Mouse (Mus musculus): ENCODE data around the gene Coq9.

Coq9 gene

GRCm38 (mm10) chr8:94870003-94870402 lies 31.9 kb downstream of the Coq9 start:
- no peak for DNase-seq (ENCODE audit: low spot score)

GRCm38 (mm10) chr8:94870474-94871107 lies 32.5 kb downstream of the Coq9 start:
- DNase-seq (ENCODE audit: low spot score) = peak; percentile 77

- peak; percentile 73 for DNase-seq (ENCODE audit: low spot score)
Measured at GRCm38 (mm10) chr8:94871108-94871894, 33.2 kb downstream of the Coq9 start.

DNA sequence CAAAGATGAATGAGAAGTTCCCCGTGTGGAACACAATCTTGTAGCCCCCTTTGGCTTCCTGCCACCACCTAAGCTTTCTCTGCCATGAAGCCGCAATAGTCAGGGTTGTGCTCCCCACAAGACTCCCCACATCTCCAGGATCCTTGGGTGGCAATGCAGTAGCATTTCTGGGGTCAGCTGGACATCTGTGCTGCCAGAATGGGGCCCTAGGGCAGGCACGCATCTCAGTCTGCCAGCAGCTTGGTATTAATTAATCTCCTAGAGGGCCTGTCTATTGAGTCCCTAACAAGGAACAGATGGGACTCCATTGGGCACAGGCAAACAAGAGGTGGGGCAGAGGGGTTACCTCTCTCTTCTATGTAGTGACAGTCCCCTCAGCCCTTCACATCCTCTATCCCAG lies 34.0 kb downstream of the Coq9 start:
- DNase-seq (ENCODE audit: low spot score) = no peak

GRCm38 (mm10) chr8:94872576-94872975 lies 34.5 kb downstream of the Coq9 start:
- no peak for DNase-seq (ENCODE audit: low spot score)

DNA sequence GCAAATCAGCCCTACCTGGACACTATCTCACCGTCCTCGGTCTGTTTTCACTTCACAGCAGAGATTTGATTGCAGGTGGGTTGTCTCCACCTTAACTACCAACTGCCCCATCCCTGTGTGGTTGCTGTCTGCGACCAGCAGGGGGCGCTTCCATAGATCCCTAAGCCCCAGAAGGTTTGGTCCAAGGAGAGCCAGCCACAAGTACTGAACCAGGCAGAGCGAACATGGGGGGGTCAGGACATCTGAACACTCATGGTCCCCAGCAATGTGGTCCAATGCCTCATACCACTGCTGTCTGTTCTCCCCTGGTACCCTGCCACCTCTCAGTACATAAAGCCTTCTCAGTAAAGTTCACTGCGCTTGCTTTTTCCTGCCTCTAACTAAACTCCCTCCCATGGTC lies 36.2 kb downstream of the Coq9 start:
- DNase-seq (ENCODE audit: low spot score) = peak; percentile 76

GRCm38 (mm10) chr8:94875096-94875870 lies 37.2 kb downstream of the Coq9 start:
- DNase-seq (ENCODE audit: low spot score) = no peak

DNA sequence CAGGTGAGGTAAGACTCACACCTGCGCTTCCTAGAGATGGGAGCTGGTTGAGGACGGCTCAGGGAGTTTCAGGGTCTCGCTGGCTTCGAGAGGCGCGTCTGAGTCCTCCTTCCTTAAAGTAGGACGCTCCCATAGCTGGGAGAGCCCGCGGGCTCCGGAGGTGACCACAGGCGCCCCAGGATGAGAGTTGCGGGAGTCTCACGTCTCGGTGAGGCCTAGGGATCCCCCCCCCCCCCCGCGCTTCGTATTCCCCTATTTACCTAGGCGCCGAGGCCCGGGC lies 37.7 kb downstream of the Coq9 start:
- DNase-seq (ENCODE audit: low spot score) = no peak

DNA sequence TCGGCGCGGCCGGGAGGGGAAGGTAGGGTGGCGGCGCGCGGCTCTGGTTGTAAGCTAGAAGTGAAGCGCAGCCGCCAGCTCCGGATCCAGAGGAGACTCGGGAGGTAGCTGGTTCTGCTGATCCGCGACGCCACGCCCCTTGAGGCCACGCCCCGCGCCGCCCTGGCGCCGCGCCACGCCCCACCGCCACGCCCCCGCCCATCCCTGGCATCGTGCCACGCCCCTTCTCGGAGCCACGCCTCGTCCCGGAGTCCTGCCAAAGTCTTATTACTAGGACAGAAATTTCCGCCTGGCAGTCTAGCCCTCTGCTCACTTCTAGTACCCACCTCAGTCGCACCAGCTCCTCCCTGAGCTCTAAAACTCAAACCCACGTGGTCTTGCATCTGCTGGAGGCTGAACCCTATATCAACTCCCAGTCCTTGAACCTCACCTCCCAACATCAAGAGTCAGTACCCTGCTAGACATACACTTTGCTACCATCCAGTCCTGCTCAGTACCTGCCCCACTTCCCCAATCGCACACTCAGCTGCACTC lies 38.1 kb downstream of the Coq9 start, which contains the start of gene Dok4:
Gene Dok4 (minus strand): TSS at position 134 of the 534 bp plus-strand sequence.
- DNase-seq (ENCODE audit: low spot score) = peak; percentile 67

- DNase-seq (ENCODE audit: low spot score) = no peak
Measured at GRCm38 (mm10) chr8:94876820-94877219, 38.7 kb downstream of the Coq9 start.

DNA sequence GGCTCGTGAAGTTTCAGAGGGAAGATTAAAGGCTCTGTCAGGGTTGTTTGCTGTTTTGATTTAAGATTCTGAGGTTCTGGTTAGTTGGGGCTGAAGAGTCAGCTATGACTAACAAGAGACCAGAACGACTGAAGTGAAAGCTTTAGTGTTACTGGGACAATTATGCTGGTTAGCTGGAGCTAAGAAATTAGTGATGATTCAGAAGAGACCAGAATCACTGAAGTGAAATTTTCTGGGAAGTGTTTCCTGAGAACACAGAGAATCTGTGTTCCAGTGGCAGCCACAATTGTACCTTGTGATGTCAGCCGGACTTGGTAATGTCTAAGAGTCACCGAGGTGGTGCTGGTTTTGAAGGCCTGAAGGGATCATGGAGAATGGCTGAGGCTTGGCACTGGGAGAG lies 42.6 kb downstream of the Coq9 start:
- no peak for DNase-seq (ENCODE audit: low spot score)

GRCm38 (mm10) chr8:94888383-94889036 lies 50.4 kb downstream of the Coq9 start:
- DNase-seq (ENCODE audit: low spot score) = no peak

DNA sequence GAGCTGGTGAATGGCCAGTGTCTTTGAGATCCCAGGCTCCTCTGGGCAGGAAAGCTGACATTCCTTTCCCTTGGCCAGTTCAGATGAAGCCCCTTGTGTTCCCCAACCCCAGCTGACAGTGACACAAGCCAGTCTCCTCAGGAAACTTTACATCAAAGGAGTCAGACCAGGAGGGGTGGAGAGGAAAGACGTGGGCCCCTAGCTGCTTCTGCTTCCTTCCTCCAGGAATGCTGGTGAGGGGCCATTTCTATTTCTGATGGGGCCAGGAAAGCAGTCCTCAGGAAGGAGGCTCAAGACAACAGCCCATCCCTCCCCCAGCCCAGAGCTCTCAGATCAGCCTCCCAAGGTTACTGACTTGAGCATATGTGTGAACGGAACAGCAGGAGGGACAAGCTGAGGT lies 54.8 kb downstream of the Coq9 start:
- DNase-seq (ENCODE audit: low spot score) = no peak

- no peak for DNase-seq (ENCODE audit: low spot score)
Measured at GRCm38 (mm10) chr8:94899262-94899661, 61.1 kb downstream of the Coq9 start.

- DNase-seq (ENCODE audit: low spot score) = no peak
Measured at GRCm38 (mm10) chr8:94900617-94901016, 62.5 kb downstream of the Coq9 start.

- DNase-seq (ENCODE audit: low spot score) = no peak
Measured at GRCm38 (mm10) chr8:94901031-94901430, 62.9 kb downstream of the Coq9 start.

DNA sequence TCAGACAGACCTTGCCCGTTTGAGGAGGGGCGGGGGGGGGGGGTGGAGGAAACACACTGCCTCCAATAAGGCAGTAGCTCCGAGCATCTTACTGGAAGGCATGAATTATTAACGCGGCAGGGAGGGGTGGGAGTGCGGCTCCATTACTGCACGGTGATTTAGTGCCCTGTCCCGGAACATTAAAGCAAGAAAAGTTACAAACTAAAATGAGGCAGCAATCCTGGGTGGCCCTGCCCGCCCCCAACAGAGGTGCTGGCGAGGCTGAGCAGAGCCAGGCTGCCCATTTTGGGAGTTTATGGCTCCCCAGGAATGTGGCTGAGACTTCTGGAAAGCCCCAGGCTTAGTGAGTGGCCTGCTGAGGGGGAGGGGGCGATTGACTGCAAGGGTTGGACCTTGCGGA lies 65.6 kb downstream of the Coq9 start:
- no peak for DNase-seq (ENCODE audit: low spot score)

Measured in layer of hippocampus, adult 11-12 months (tissue).